Mouse (Mus musculus) heart, postnatal 0 days (tissue): ENCODE data around the gene Helz.

Source experiments
- CTCF ChIP-seq: IDR thresholded peaks from 2 replicates; pipeline ENCODE4 v1.5.1; 2016; ENCODE audit warnings: antibody characterized with exemption, control low read depth, low read depth
- EP300 ChIP-seq: IDR thresholded peaks from 2 replicates; pipeline ENCODE4 v1.6.1; 2016; ENCODE audit warnings: antibody characterized with exemption, low read depth

DNA sequence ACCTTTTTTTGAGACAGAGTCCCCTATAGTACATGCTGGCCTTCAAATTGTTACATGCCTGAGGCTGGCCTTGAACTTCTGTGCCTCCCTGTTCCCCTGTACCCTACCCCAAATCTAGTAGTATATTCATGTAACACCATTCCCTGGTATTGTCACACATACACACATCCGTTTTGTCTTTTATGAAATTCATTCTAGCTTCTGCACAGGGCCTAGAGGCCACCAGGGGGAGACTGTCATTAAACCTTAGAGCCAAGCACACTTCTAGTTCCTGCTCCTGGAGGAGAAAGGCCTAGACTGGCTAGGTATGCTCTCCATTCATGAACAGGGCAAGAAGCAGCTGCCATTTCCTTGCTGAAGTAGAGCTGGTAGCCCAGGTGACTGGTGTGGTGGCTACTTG is 41.5 kb upstream of the Helz start:
- peak; percentile 52 for TF ChIP-seq CTCF
- no peak for TF ChIP-seq EP300
